ENCODE assay signal across 8 mouse cellular contexts in genomic region chr7:28917503-28918426, GRCm38 (mm10). TPM values are rescaled to one million over a fixed set of nuclear protein-coding genes. Genes with fewer than 3 reads are reported as not detected.
DNase-seq lines count a peak whose midpoint lies in the region; ATAC-seq and TF ChIP-seq lines count a peak whose summit lies in the region.

No protein-coding gene starts in this region.

- peak overlapping the region; percentile 20; the same call in 1 of the 2 replicates for H3K9ac ChIP-seq in liver, adult 2 months (ENCODE audit: low read depth, low read length)
- H3K9ac ChIP-seq in embryonic facial prominence, embryonic 13.5 days: no peak overlapping the region

- peaks cover 22% of the 10 kb centered on the region for H3K79me2 ChIP-seq in liver, adult 2 months (ENCODE audit: control insufficient read depth, insufficient read depth, low read length)

- peak; percentile 93 for DNase-seq in liver, adult 2 months (ENCODE audit: extremely low read depth, low read depth, low spot score)
- no peak for DNase-seq in liver
- DNase-seq in heart, postnatal 4 days: peak; percentile 61
- DNase-seq in layer of hippocampus, adult 9-10 months (ENCODE audit: low spot score): peak; percentile 54
- DNase-seq in lung, postnatal 36 days: peak; percentile 72
- no peak for DNase-seq in thymus, postnatal 10 days (ENCODE audit: low spot score in 2 of 2)
- DNase-seq in c-Kit-positive CD71-positive TER-119-positive erythroid progenitor cells, embryonic 14.5 days (ENCODE audit: low spot score): no peak

- H3K4me1 ChIP-seq in liver, adult 2 months (ENCODE audit: control insufficient read depth, insufficient read depth, low read length): peaks cover 49% of the 10 kb centered on the region
- H3K4me1 ChIP-seq in embryonic facial prominence, embryonic 13.5 days: peaks cover 55% of the 10 kb centered on the region

- H3K4me3 ChIP-seq in liver, adult 2 months (ENCODE audit: insufficient read depth, low read depth, low read length): no peak overlapping the region
- no peak overlapping the region for H3K4me3 ChIP-seq in embryonic facial prominence, embryonic 13.5 days

- no peak for ATAC-seq in embryonic facial prominence, embryonic 13.5 days (ENCODE audit: insufficient number of reproducible peaks, insufficient read depth, low FRiP score, low TSS enrichment, low read depth)

- 9% methylated on average over 10 of the region's 10 CpGs for WGBS in liver, adult 2 months
- WGBS in embryonic facial prominence, embryonic 13.5 days: 62% methylated on average over 10 of the region's 10 CpGs

- H3K27ac ChIP-seq in liver, adult 2 months (replicated peaks; ENCODE audit: insufficient read depth, low read depth, low read length): peak overlapping the region; percentile 73
- H3K27ac ChIP-seq in embryonic facial prominence, embryonic 13.5 days: peak overlapping the region; percentile 83

- no peak for TF ChIP-seq POLR2A in liver, adult 2 months (IDR thresholded peaks at IDR 0.05; ENCODE audit: extremely low read depth, insufficient read depth, low read length)

- H3K27me3 ChIP-seq in liver, adult 2 months (ENCODE audit: control insufficient read depth, insufficient read depth, low read length): no peaks in the 10 kb centered on the region
- no peaks in the 10 kb centered on the region for H3K27me3 ChIP-seq in embryonic facial prominence, embryonic 13.5 days

- no peak for TF ChIP-seq CTCF in liver, adult 2 months (IDR thresholded peaks at IDR 0.05; ENCODE audit: low read depth, low read length)

- H3K4me2 ChIP-seq in embryonic facial prominence, embryonic 13.5 days: no peak overlapping the region

- no peaks in the 10 kb centered on the region for H3K9me3 ChIP-seq in embryonic facial prominence, embryonic 13.5 days

- H3K36me3 ChIP-seq in liver, adult 2 months (ENCODE audit: control insufficient read depth, insufficient read depth, low read length): peaks cover 36% of the 10 kb centered on the region
- peaks cover 71% of the 10 kb centered on the region for H3K36me3 ChIP-seq in embryonic facial prominence, embryonic 13.5 days

RNA-seq across cellular contexts. Expression of gene Capn12, which starts 36.5 kb away (rescaled TPM):
- not detected in 2 replicates for total RNA-seq in liver, adult 2 months (2014; rRNA removed)
- 0.04 TPM in 1 of 2 replicates, not detected in the other for polyA plus RNA-seq in liver, adult 2 months (2012; rRNA removed)
- 0.69 and 1.2 TPM in 2 replicates for polyA plus RNA-seq in embryonic facial prominence, embryonic 13.5 days (2015; fragmentation: Nextera tagmentation; extraction: Ambion mirVana)
- total RNA-seq in heart, postnatal 4 days (2021): under 1 TPM; 0.31 to 0.83 TPM

RNA-seq across cellular contexts. Expression of gene Actn4, which starts 44.4 kb away (rescaled TPM):
- 47.4 and 87.1 TPM in 2 replicates for total RNA-seq in liver, adult 2 months (2014; rRNA removed)
- 125 and 145 TPM in 2 replicates for polyA plus RNA-seq in liver, adult 2 months (2012; rRNA removed)
- polyA plus RNA-seq in embryonic facial prominence, embryonic 13.5 days (2015; fragmentation: Nextera tagmentation; extraction: Ambion mirVana): 232 and 258 TPM in 2 replicates
- 100 to 1,000 TPM; 224 to 231 TPM for total RNA-seq in heart, postnatal 4 days (2021)

RNA-seq across cellular contexts. Expression of gene Lgals7, which starts 54.1 kb away (rescaled TPM):
- not detected in 2 replicates for total RNA-seq in liver, adult 2 months (2014; rRNA removed)
- polyA plus RNA-seq in liver, adult 2 months (2012; rRNA removed): not detected in 2 replicates
- 25.5 and 29.4 TPM in 2 replicates for polyA plus RNA-seq in embryonic facial prominence, embryonic 13.5 days (2015; fragmentation: Nextera tagmentation; extraction: Ambion mirVana)
- 1 to 10 TPM; 1.4 to 4.4 TPM for total RNA-seq in heart, postnatal 4 days (2021)

Comparison
In these comparisons a context has a peak if more than half of its experiments do, and no peak if none do; other contexts are left out.
1. DNase-seq: peak in liver, adult 2 months (single experiment), heart, postnatal 4 days (single experiment), layer of hippocampus, adult 9-10 months (single experiment) and lung, postnatal 36 days (single experiment); none in liver (single experiment), thymus, postnatal 10 days (0 of 2) and c-Kit-positive CD71-positive TER-119-positive erythroid progenitor cells, embryonic 14.5 days (single experiment).